33 mouse cellular contexts compared by ENCODE assay signal in the genomic region with DNA sequence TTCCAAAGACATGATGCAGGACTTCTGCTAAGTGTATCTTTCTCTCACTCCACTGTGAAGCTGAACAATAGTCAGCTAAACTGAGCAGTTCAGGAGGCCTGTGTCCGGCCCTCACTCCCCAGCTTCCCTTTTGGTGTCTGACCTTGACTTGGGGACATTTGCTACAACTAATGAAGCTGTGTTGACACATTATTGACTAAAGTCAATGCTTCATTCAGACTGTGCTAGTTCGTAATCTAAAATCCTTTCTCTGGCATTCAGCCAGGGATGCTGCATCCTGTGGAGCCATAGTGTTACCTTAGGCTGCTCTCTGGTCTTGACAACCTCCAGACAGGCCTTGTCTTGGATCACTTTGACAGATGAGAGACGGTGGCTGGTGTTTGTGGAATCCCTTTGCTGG.
"Had no signal": no experiment of that assay in that cellular context is flagged by ENCODE, and none has a peak within 500 bp of the region (broad histone marks: within the 10 kb centered on the region; RNA-seq: fewer than 3 reads in every experiment).

No protein-coding gene starts in this region.

- H3K27me3 ChIP-seq: hindbrain, embryonic 15.5 days; intestine, embryonic 15.5 days had no signal

- H3K4me3 ChIP-seq: heart, embryonic 10.5 days; heart, embryonic 12.5 days; heart, embryonic 13.5 days; heart, embryonic 15.5 days; hindbrain, embryonic 10.5 days; hindbrain, embryonic 12.5 days; hindbrain, embryonic 13.5 days; hindbrain, embryonic 15.5 days; intestine, embryonic 15.5 days; kidney, embryonic 15.5 days; layer of hippocampus, adult 2 months had no signal

- ATAC-seq: hindbrain, embryonic 16.5 days; hindbrain, postnatal 0 days; inflammation-experienced regulatory T-cells, adult 6 months had no signal

- H3K4me1 ChIP-seq: heart, embryonic 10.5 days; heart, embryonic 12.5 days; heart, embryonic 13.5 days; heart, embryonic 15.5 days; intestine, embryonic 15.5 days; kidney, embryonic 15.5 days had no signal

- H3K9me3 ChIP-seq: heart, embryonic 10.5 days; heart, embryonic 12.5 days; heart, embryonic 13.5 days; heart, embryonic 15.5 days; hindbrain, embryonic 10.5 days; hindbrain, embryonic 12.5 days; hindbrain, embryonic 13.5 days; hindbrain, embryonic 15.5 days; intestine, embryonic 15.5 days; kidney, embryonic 15.5 days had no signal

- H3K9ac ChIP-seq: heart, embryonic 12.5 days; heart, embryonic 13.5 days; heart, embryonic 15.5 days; hindbrain, embryonic 12.5 days; hindbrain, embryonic 13.5 days; hindbrain, embryonic 14.5 days; hindbrain, embryonic 15.5 days; intestine, embryonic 15.5 days; kidney, embryonic 15.5 days had no signal

- DNase-seq: heart, postnatal 10 days; heart, postnatal 14 days; heart, postnatal 36 days; heart, postnatal 4 days; kidney, adult 11 months; kidney, adult 18-20 months; kidney, adult 2 months; kidney, adult 8-10 months; kidney, adult 9 months; kidney, postnatal 10 days; kidney, postnatal 14 days; kidney, postnatal 25 days; kidney, postnatal 36 days; kidney, postnatal 4 days; layer of hippocampus, adult 9-11 months; layer of hippocampus, postnatal 36 days had no signal

- H3K27ac ChIP-seq: heart, embryonic 10.5 days; heart, embryonic 13.5 days; heart, embryonic 15.5 days; hindbrain, embryonic 10.5 days; hindbrain, embryonic 12.5 days; hindbrain, embryonic 13.5 days; hindbrain, embryonic 14.5 days; hindbrain, embryonic 15.5 days; hindbrain, postnatal 0 days; intestine, embryonic 15.5 days; kidney, embryonic 15.5 days; kidney, postnatal 0 days; layer of hippocampus, adult 2 months had no signal

- H3K4me2 ChIP-seq: heart, embryonic 11.5 days; heart, embryonic 12.5 days; heart, embryonic 13.5 days; heart, embryonic 15.5 days; hindbrain, embryonic 12.5 days; hindbrain, embryonic 13.5 days; hindbrain, embryonic 14.5 days; hindbrain, embryonic 15.5 days; intestine, embryonic 15.5 days; kidney, embryonic 15.5 days had no signal

- H3K36me3 ChIP-seq: heart, embryonic 10.5 days; heart, embryonic 12.5 days; heart, embryonic 13.5 days; heart, embryonic 15.5 days; hindbrain, embryonic 10.5 days; hindbrain, embryonic 12.5 days; hindbrain, embryonic 13.5 days; hindbrain, embryonic 15.5 days; intestine, embryonic 15.5 days; kidney, embryonic 15.5 days had no signal
